Mouse (Mus musculus) heart, adult 2 months (tissue): Measurements from ENCODE around the gene Gm20481. TPM values are rescaled to one million over a fixed set of nuclear protein-coding genes. Genes with fewer than 3 reads are reported as not detected.

ENCODE experiments used
- DNase-seq, 2 experiments: peaks; one replicate each; pipeline ENCODE4 v3.0.0; 2021
- H3K27ac ChIP-seq: fragments of 200-600 bp; 2 replicates; pipeline ENCODE4 v1.8.1; 2022
- H3K27me3 ChIP-seq: fragments of 200-500 bp; 2 replicates; pipeline ENCODE4 v1.6.1; 2012; ENCODE audit warnings: mild to moderate bottlenecking, low read length, inconsistent platforms, mixed read lengths; ENCODE audit not compliant: control insufficient read depth, insufficient read depth
- H3K36me3 ChIP-seq: fragments of 200-500 bp; 2 replicates; pipeline ENCODE4 v1.6.1; 2012; ENCODE audit warnings: low read length, inconsistent platforms; ENCODE audit not compliant: control insufficient read depth, insufficient read depth
- H3K4me1 ChIP-seq: fragments of 200-500 bp; 2 replicates; pipeline ENCODE4 v1.6.1; 2011; ENCODE audit warnings: low read length; ENCODE audit not compliant: control insufficient read depth, insufficient read depth
- H3K4me3 ChIP-seq: fragments of 200-600 bp; 2 replicates; pipeline ENCODE4 v1.8.1; 2022
- H3K79me2 ChIP-seq: fragments of 200-500 bp; replicated peaks from 2 replicates; pipeline ENCODE4 v1.6.1; 2012; ENCODE audit warnings: mild to moderate bottlenecking, inconsistent platforms, low read length, moderate library complexity, mixed read lengths; ENCODE audit not compliant: control insufficient read depth, insufficient read depth
- H3K9ac ChIP-seq: fragments of 200-500 bp; 2 replicates; pipeline ENCODE4 v1.6.1; 2012; ENCODE audit warnings: low read depth, mild to moderate bottlenecking, control low read depth, inconsistent platforms, low read length, mixed read lengths
- CTCF ChIP-seq: fragments of 200-600 bp; IDR thresholded peaks from 2 replicates; pipeline ENCODE4 v1.8.1; 2022; ENCODE audit warnings: antibody characterized with exemption, mild to moderate bottlenecking, moderate library complexity
- EP300 ChIP-seq: fragments of 200-500 bp; IDR thresholded peaks from 2 replicates; pipeline ENCODE4 v1.6.1; 2011; ENCODE audit warnings: low read depth, low read length, control low read depth; ENCODE audit not compliant: insufficient read depth
- POLR2A ChIP-seq: fragments of 200-500 bp; IDR thresholded peaks from 2 replicates; pipeline ENCODE4 v1.6.1; 2011; ENCODE audit warnings: mild to moderate bottlenecking, low read depth, low read length, control low read depth; ENCODE audit not compliant: insufficient read depth
- WGBS: fragments of 180-500 bp; shearing (Covaris S2); methylation state at CpG from one replicate; pipeline ENCODE4 v1.1.7; 2018; 5-methylcytosine and 5-hydroxymethylcytosine counted together
- intact Hi-C: fragments of 180-260 bp; cut with DNase I; formaldehyde crosslinking; loops from one replicate; pipeline ENCODE4 v1.15.1; 2025
- polyA plus RNA-seq: library from polyadenylated mRNA; depleted of rRNA; stranded (reverse); fragments of >200 nt; gene quantifications from 2 replicates; pipeline ENCODE4 v1.2.3, GENCODE M21; 2012; rRNA removed
- total RNA-seq, 2 experiments: library from RNA; stranded (reverse); gene quantifications; 2 replicates each; pipeline ENCODE4 v1.2.3; 2021

Gm20481 gene
- total and polyA plus RNA-seq, 3 experiments, result not detected

- no peak for DNase-seq
- TF ChIP-seq EP300 (no peak), POLR2A (no peak), CTCF (no peak)
- no peaks in the 10 kb centered on the region for H3K79me2 ChIP-seq
- no peak overlapping the region for H3K9ac ChIP-seq
- H3K27me3 ChIP-seq, result no peaks in the 10 kb centered on the region
- no peaks in the 10 kb centered on the region for H3K36me3 ChIP-seq
- H3K4me1 ChIP-seq, result peaks cover 9% of the 10 kb centered on the region
- intact Hi-C loops, result no loop called here
- 78% methylated on average over 3 of the region's 3 CpGs for WGBS
- H3K27ac ChIP-seq, result no peak overlapping the region
- no peak overlapping the region for H3K4me3 ChIP-seq
These were observed 48.5 kb downstream of the Gm20481 start for GRCm38 (mm10) chr17:35018171-35018570.

GRCm38 (mm10) chr17:35019894-35020293 is 50.2 kb downstream of the Gm20481 start:
- Histone ChIP-seq H3K79me2 (no peaks in the 10 kb centered on the region), H3K4me1 (peaks cover 11% of the 10 kb centered on the region), H3K36me3 (no peaks in the 10 kb centered on the region), H3K9ac (no peak overlapping the region), H3K27ac (no peak overlapping the region), H3K27me3 (no peaks in the 10 kb centered on the region), H3K4me3 (no peak overlapping the region)
- DNase-seq, result no peak
- intact Hi-C loops, result loop anchor here (2.0 to 5.0 kb wide), 2 partner anchors 69 to 217 kb away; partner anchors contain the start of genes Abhd16a and Nfkbil1
- TF ChIP-seq CTCF (no peak), POLR2A (no peak), EP300 (no peak)
- 89% methylated on average over 11 of the region's 11 CpGs for WGBS

GRCm38 (mm10) chr17:35020551-35020950 is 50.8 kb downstream of the Gm20481 start:
- H3K27ac ChIP-seq, result no peak overlapping the region
- H3K27me3 ChIP-seq, result no peaks in the 10 kb centered on the region
- 85% methylated on average over 8 of the region's 8 CpGs for WGBS
- H3K36me3 ChIP-seq, result no peaks in the 10 kb centered on the region
- H3K4me3 ChIP-seq, result no peak overlapping the region
- H3K79me2 ChIP-seq, result no peaks in the 10 kb centered on the region
- TF ChIP-seq POLR2A, result no peak
- TF ChIP-seq CTCF, result no peak
- no peak for TF ChIP-seq EP300
- intact Hi-C loops, result loop anchor here (2.0 to 5.0 kb wide), 2 partner anchors 68 to 217 kb away; partner anchors contain the start of genes Abhd16a and Nfkbil1
- no peak overlapping the region for H3K9ac ChIP-seq
- H3K4me1 ChIP-seq, result peaks cover 11% of the 10 kb centered on the region
- no peak for DNase-seq

- H3K9ac ChIP-seq, result peak overlapping the region; percentile 28
- H3K79me2 ChIP-seq, result no peaks in the 10 kb centered on the region
- 7% methylated on average over 17 of the region's 17 CpGs for WGBS
- no peak for TF ChIP-seq POLR2A
- TF ChIP-seq EP300, result peak; percentile 86; the same call in 1 of the 2 replicates
- peak overlapping the region; percentile 17 for H3K4me3 ChIP-seq
- peak; percentile 86 to 94 for DNase-seq
- peaks cover 11% of the 10 kb centered on the region for H3K4me1 ChIP-seq
- H3K36me3 ChIP-seq, result no peaks in the 10 kb centered on the region
- H3K27me3 ChIP-seq, result no peaks in the 10 kb centered on the region
- intact Hi-C loops, result loop anchor here (1.0 to 5.0 kb wide), 5 partner anchors 38 to 216 kb away; partner anchors contain the start of genes Abhd16a, Ddah2, Ly6g6d and Nfkbil1
- peak overlapping the region; percentile 88 for H3K27ac ChIP-seq
These were observed 51.6 kb downstream of the Gm20481 start for GRCm38 (mm10) chr17:35021163-35021808.

Other genes starting within 250 kb of the Gm20481 start
Only the 30 nearest of the 42 such genes appear.
- gene Stk19, start 133.0 kb upstream of the Gm20481 start, total RNA-seq, result 1 to 10 TPM; 8.5 to 9.5 TPM
- 14.1 and 17.3 TPM in 2 replicates for gene Stk19, start 133.0 kb upstream of the Gm20481 start, polyA plus RNA-seq
- gene Dxo, start 132.9 kb upstream of the Gm20481 start, total RNA-seq, result 10 to 100 TPM; 12.4 to 14.2 TPM
- 22.9 and 28.3 TPM in 2 replicates for gene Dxo, start 132.9 kb upstream of the Gm20481 start, polyA plus RNA-seq
- 10 to 100 TPM; 18.1 to 26.8 TPM for gene Skiv2l, start 119.7 kb upstream of the Gm20481 start, total RNA-seq
- 28.9 and 37.7 TPM in 2 replicates for gene Skiv2l, start 119.7 kb upstream of the Gm20481 start, polyA plus RNA-seq
- gene Nelfe, start 119.5 kb upstream of the Gm20481 start, total RNA-seq, result 10 to 100 TPM; 14.9 to 15.8 TPM
- gene Nelfe, start 119.5 kb upstream of the Gm20481 start, polyA plus RNA-seq, result 12.3 and 15.5 TPM in 2 replicates
- gene Cfb, start 107.4 kb upstream of the Gm20481 start, total RNA-seq, result 1 to 10 TPM; 2.6 to 3.8 TPM
- gene Cfb, start 107.4 kb upstream of the Gm20481 start, polyA plus RNA-seq, result 3.9 and 5.7 TPM in 2 replicates
- gene Zbtb12, start 90.4 kb upstream of the Gm20481 start, total RNA-seq, result 1 to 10 TPM; 7.9 to 9.0 TPM
- gene Zbtb12, start 90.4 kb upstream of the Gm20481 start, polyA plus RNA-seq, result 10.0 and 11.0 TPM in 2 replicates
- not detected for gene Gm20547, start 87.9 kb upstream of the Gm20481 start, total RNA-seq
- gene Gm20547, start 87.9 kb upstream of the Gm20481 start, polyA plus RNA-seq, result not detected in 2 replicates
- gene C2, start 71.6 kb upstream of the Gm20481 start, total RNA-seq, result 1 to 10 TPM; 1.8 to 3.1 TPM
- 4.5 and 8.1 TPM in 2 replicates for gene C2, start 71.6 kb upstream of the Gm20481 start, polyA plus RNA-seq
- 10 to 100 TPM; 38.0 to 42.6 TPM for gene Ehmt2, start 71.4 kb upstream of the Gm20481 start, total RNA-seq
- gene Ehmt2, start 71.4 kb upstream of the Gm20481 start, polyA plus RNA-seq, result 61.6 and 64.0 TPM in 2 replicates
- not detected for gene Slc44a4, start 55.4 kb upstream of the Gm20481 start, total RNA-seq
- gene Slc44a4, start 55.4 kb upstream of the Gm20481 start, polyA plus RNA-seq, result 1.1 TPM in 1 of 2 replicates, not detected in the other
- 10 to 100 TPM; 14.5 TPM for gene Neu1, start 38.7 kb upstream of the Gm20481 start, total RNA-seq
- 22.0 and 23.6 TPM in 2 replicates for gene Neu1, start 38.7 kb upstream of the Gm20481 start, polyA plus RNA-seq
- gene Hspa1b, start 10.7 kb upstream of the Gm20481 start, total RNA-seq, result 10 to 100 TPM in 1 of 2 experiments, 1 to 10 TPM in 1; 2.9 to 11.2 TPM
- 2.0 and 6.3 TPM in 2 replicates for gene Hspa1b, start 10.7 kb upstream of the Gm20481 start, polyA plus RNA-seq
- 1 to 10 TPM; 3.3 to 9.8 TPM for gene Hspa1a, start 2.2 kb downstream of the Gm20481 start, total RNA-seq
- 3.0 and 5.9 TPM in 2 replicates for gene Hspa1a, start 2.2 kb downstream of the Gm20481 start, polyA plus RNA-seq
- 10 to 100 TPM in 1 of 2 experiments, 1 to 10 TPM in 1; 8.3 to 10.9 TPM for gene Hspa1l, start 2.8 kb downstream of the Gm20481 start, total RNA-seq
- 3.6 and 6.6 TPM in 2 replicates for gene Hspa1l, start 2.8 kb downstream of the Gm20481 start, polyA plus RNA-seq
- gene Lsm2, start 11.9 kb downstream of the Gm20481 start, total RNA-seq, result 10 to 100 TPM; 17.3 to 21.3 TPM
- 50.7 and 58.0 TPM in 2 replicates for gene Lsm2, start 11.9 kb downstream of the Gm20481 start, polyA plus RNA-seq
- 10 to 100 TPM; 27.0 to 28.5 TPM for gene Vars, start 31.1 kb downstream of the Gm20481 start, total RNA-seq
- 32.7 and 39.2 TPM in 2 replicates for gene Vars, start 31.1 kb downstream of the Gm20481 start, polyA plus RNA-seq
- gene Vwa7, start 46.7 kb downstream of the Gm20481 start, total RNA-seq, result 10 to 100 TPM; 10.0 to 10.9 TPM
- gene Vwa7, start 46.7 kb downstream of the Gm20481 start, polyA plus RNA-seq, result 7.5 and 10.2 TPM in 2 replicates
- gene Sapcd1, start 58.1 kb downstream of the Gm20481 start, total RNA-seq, result not detected
- 0.20 and 0.67 TPM in 2 replicates for gene Sapcd1, start 58.1 kb downstream of the Gm20481 start, polyA plus RNA-seq
- under 1 TPM; 0.23 to 0.29 TPM for gene Msh5, start 76.8 kb downstream of the Gm20481 start, total RNA-seq
- gene Msh5, start 76.8 kb downstream of the Gm20481 start, polyA plus RNA-seq, result 1.00 and 1.2 TPM in 2 replicates
- 10 to 100 TPM; 32.5 to 33.1 TPM for gene Clic1, start 80.1 kb downstream of the Gm20481 start, total RNA-seq
- gene Clic1, start 80.1 kb downstream of the Gm20481 start, polyA plus RNA-seq, result 44.4 and 51.6 TPM in 2 replicates
- gene Ddah2, start 89.1 kb downstream of the Gm20481 start, total RNA-seq, result 10 to 100 TPM; 20.0 to 20.5 TPM
- 31.4 and 40.8 TPM in 2 replicates for gene Ddah2, start 89.1 kb downstream of the Gm20481 start, polyA plus RNA-seq
- under 1 TPM; 0.34 to 0.55 TPM for gene Ly6g6c, start 95.5 kb downstream of the Gm20481 start, total RNA-seq
- gene Ly6g6c, start 95.5 kb downstream of the Gm20481 start, polyA plus RNA-seq, result 0.23 and 0.64 TPM in 2 replicates
- 1 to 10 TPM in 1 of 2 experiments, under 1 TPM in 1; 0.31 to 2.4 TPM for gene Mpig6b, start 96.3 kb downstream of the Gm20481 start, total RNA-seq
- 0.32 and 1.4 TPM in 2 replicates for gene Mpig6b, start 96.3 kb downstream of the Gm20481 start, polyA plus RNA-seq
- gene Ly6g6e, start 107.0 kb downstream of the Gm20481 start, total RNA-seq, result not detected
- 0.41 TPM in 1 of 2 replicates, not detected in the other for gene Ly6g6e, start 107.0 kb downstream of the Gm20481 start, polyA plus RNA-seq
- under 1 TPM in 1 of 2 experiments, not detected in 1; 0.61 TPM for gene Ly6g6d, start 108.2 kb downstream of the Gm20481 start, total RNA-seq
- 1.3 and 1.6 TPM in 2 replicates for gene Ly6g6d, start 108.2 kb downstream of the Gm20481 start, polyA plus RNA-seq
- not detected for gene Ly6g6f, start 115.7 kb downstream of the Gm20481 start, total RNA-seq
- gene Ly6g6f, start 115.7 kb downstream of the Gm20481 start, polyA plus RNA-seq, result 0.27 TPM in 1 of 2 replicates, not detected in the other
- 10 to 100 TPM; 53.2 to 62.5 TPM for gene Abhd16a, start 119.4 kb downstream of the Gm20481 start, total RNA-seq
- 95.7 and 98.2 TPM in 2 replicates for gene Abhd16a, start 119.4 kb downstream of the Gm20481 start, polyA plus RNA-seq
- not detected for gene Ly6g5c, start 138.4 kb downstream of the Gm20481 start, total RNA-seq
- not detected in 2 replicates for gene Ly6g5c, start 138.4 kb downstream of the Gm20481 start, polyA plus RNA-seq
- gene Ly6g5b, start 145.5 kb downstream of the Gm20481 start, total RNA-seq, result under 1 TPM in 1 of 2 experiments, not detected in 1; 0.36 TPM
- 0.23 and 0.35 TPM in 2 replicates for gene Ly6g5b, start 145.5 kb downstream of the Gm20481 start, polyA plus RNA-seq
- gene Gpank1, start 151.5 kb downstream of the Gm20481 start, total RNA-seq, result 1 to 10 TPM; 6.8 to 8.5 TPM
- 9.5 TPM in 2 replicates for gene Gpank1, start 151.5 kb downstream of the Gm20481 start, polyA plus RNA-seq